Mouse (Mus musculus) embryonic facial prominence, embryonic 13.5 days (tissue): Measurements from ENCODE around the gene Klf12. TPM values are rescaled to one million over a fixed set of nuclear protein-coding genes. Genes with fewer than 3 reads are reported as not detected.

Experiments used
- ATAC-seq: fragments of 200-750 bp; cut with Nextera tagmentation; 2 replicates; pipeline ENCODE4 v1.8.0; 2017; ENCODE audit warnings: low read depth; ENCODE audit not compliant: insufficient number of reproducible peaks, insufficient read depth, low FRiP score, low TSS enrichment
- H3K27ac ChIP-seq: fragments of 300-500 bp; sonication (generic); 2 replicates; pipeline ENCODE4 v1.5.1; 2015; ENCODE audit warnings: moderate library complexity, mild to moderate bottlenecking, inconsistent platforms
- H3K27me3 ChIP-seq: fragments of 300-500 bp; sonication (generic); 2 replicates; pipeline ENCODE4 v1.6.1; 2015; ENCODE audit warnings: mild to moderate bottlenecking, inconsistent platforms
- H3K36me3 ChIP-seq: fragments of 300-500 bp; sonication (generic); 2 replicates; pipeline ENCODE4 v1.6.1; 2015; ENCODE audit warnings: mild to moderate bottlenecking, inconsistent platforms
- H3K4me1 ChIP-seq: fragments of 300-500 bp; sonication (generic); 2 replicates; pipeline ENCODE4 v1.6.1; 2015; ENCODE audit warnings: inconsistent platforms
- H3K4me2 ChIP-seq: fragments of 300-500 bp; sonication (generic); 2 replicates; pipeline ENCODE4 v1.6.1; 2015; ENCODE audit warnings: moderate library complexity, mild to moderate bottlenecking, inconsistent platforms
- H3K4me3 ChIP-seq: fragments of 300-500 bp; sonication (generic); 2 replicates; pipeline ENCODE4 v1.5.1; 2015; ENCODE audit warnings: mild to moderate bottlenecking, inconsistent platforms
- H3K9ac ChIP-seq: fragments of 300-500 bp; sonication (generic); 2 replicates; pipeline ENCODE4 v1.6.1; 2015; ENCODE audit warnings: mild to moderate bottlenecking, inconsistent platforms
- H3K9me3 ChIP-seq: fragments of 300-500 bp; sonication (generic); 2 replicates; pipeline ENCODE4 v1.6.1; 2016; ENCODE audit warnings: inconsistent platforms
- WGBS: fragments of 180-500 bp; shearing (Covaris S2); methylation state at CpG from one replicate; pipeline ENCODE4 v1.1.7; 2015; ENCODE audit warnings: mixed read lengths; 5-methylcytosine and 5-hydroxymethylcytosine counted together
- polyA plus RNA-seq: library from polyadenylated mRNA; unstranded; fragments of >200 nt; fragmentation: Nextera tagmentation; extraction: Ambion mirVana; gene quantifications from 2 replicates; pipeline ENCODE4 v1.2.1, GENCODE M21; 2015

Klf12 gene
- polyA plus RNA-seq, 1 experiment from 2014 or later, result 33.0 TPM

GRCm38 (mm10) chr14:100121075-100121474, 163.4 kb downstream of the Klf12 start:
- no peak for ATAC-seq
- H3K36me3 ChIP-seq, result no peaks in the 10 kb centered on the region
- no peaks in the 10 kb centered on the region for H3K4me1 ChIP-seq
- no peak overlapping the region for H3K4me3 ChIP-seq
- WGBS, result 93% methylated on average over 4 of the region's 4 CpGs
- H3K9me3 ChIP-seq, result no peaks in the 10 kb centered on the region
- no peaks in the 10 kb centered on the region for H3K27me3 ChIP-seq
- no peak overlapping the region for H3K4me2 ChIP-seq
- no peak overlapping the region for H3K9ac ChIP-seq
- no peak overlapping the region for H3K27ac ChIP-seq

- no peak overlapping the region for H3K4me3 ChIP-seq
- H3K9ac ChIP-seq, result no peak overlapping the region
- H3K9me3 ChIP-seq, result no peaks in the 10 kb centered on the region
- whole genome bisulfite sequencing, result 55% methylated on average over 3 of the region's 3 CpGs
- H3K4me2 ChIP-seq, result no peak overlapping the region
- no peaks in the 10 kb centered on the region for H3K36me3 ChIP-seq
- H3K27ac ChIP-seq, result no peak overlapping the region
- no peak for ATAC-seq
- no peaks in the 10 kb centered on the region for H3K4me1 ChIP-seq
- no peaks in the 10 kb centered on the region for H3K27me3 ChIP-seq
Measured at GRCm38 (mm10) chr14:100119866-100120265, 164.6 kb downstream of the Klf12 start.

- 40% methylated on average over 6 of the region's 6 CpGs for WGBS
- H3K4me3 ChIP-seq, result no peak overlapping the region
Measured at GRCm38 (mm10) chr14:100113419-100113818, 171.1 kb downstream of the Klf12 start.

GRCm38 (mm10) chr14:100111735-100112134, 172.7 kb downstream of the Klf12 start:
- WGBS, result 0% methylated on average over 1 of the region's 1 CpGs
- Histone ChIP-seq H3K27me3 (no peaks in the 10 kb centered on the region), H3K27ac (no peak overlapping the region), H3K9me3 (no peaks in the 10 kb centered on the region), H3K36me3 (no peaks in the 10 kb centered on the region), H3K4me1 (peaks cover 14% of the 10 kb centered on the region), H3K4me3 (no peak overlapping the region), H3K4me2 (no peak overlapping the region), H3K9ac (no peak overlapping the region)
- ATAC-seq, result no peak

More at GRCm38 (mm10) chr14:100113419-100113818, 171.1 kb downstream of the Klf12 start:
- no peaks in the 10 kb centered on the region for H3K27me3 ChIP-seq
- H3K4me1 ChIP-seq, result peaks cover 14% of the 10 kb centered on the region
- H3K9ac ChIP-seq, result no peak overlapping the region
- ATAC-seq, result no peak
- no peaks in the 10 kb centered on the region for H3K9me3 ChIP-seq
- H3K4me2 ChIP-seq, result no peak overlapping the region
- H3K27ac ChIP-seq, result no peak overlapping the region
- no peaks in the 10 kb centered on the region for H3K36me3 ChIP-seq

- WGBS, result 23% methylated on average over 6 of the region's 6 CpGs
- no peaks in the 10 kb centered on the region for H3K9me3 ChIP-seq
- H3K9ac ChIP-seq, result no peak overlapping the region
- no peak overlapping the region for H3K27ac ChIP-seq
- no peak overlapping the region for H3K4me2 ChIP-seq
- H3K4me3 ChIP-seq, result no peak overlapping the region
- peaks cover 5% of the 10 kb centered on the region for H3K36me3 ChIP-seq
- ATAC-seq, result no peak
- no peaks in the 10 kb centered on the region for H3K27me3 ChIP-seq
- peaks cover 14% of the 10 kb centered on the region for H3K4me1 ChIP-seq
Measured at GRCm38 (mm10) chr14:100109563-100109962, 174.9 kb downstream of the Klf12 start.

GRCm38 (mm10) chr14:100105570-100105969, 178.9 kb downstream of the Klf12 start:
- H3K4me2 ChIP-seq, result no peak overlapping the region
- WGBS, result 86% methylated on average over 10 of the region's 10 CpGs
- no peak overlapping the region for H3K4me3 ChIP-seq
- H3K36me3 ChIP-seq, result peaks cover 9% of the 10 kb centered on the region
- H3K27ac ChIP-seq, result no peak overlapping the region
- H3K27me3 ChIP-seq, result no peaks in the 10 kb centered on the region
- H3K9ac ChIP-seq, result no peak overlapping the region
- no peak for ATAC-seq
- no peaks in the 10 kb centered on the region for H3K4me1 ChIP-seq
- no peaks in the 10 kb centered on the region for H3K9me3 ChIP-seq

GRCm38 (mm10) chr14:100104818-100105217, 179.7 kb downstream of the Klf12 start:
- peaks cover 9% of the 10 kb centered on the region for H3K36me3 ChIP-seq
- H3K9me3 ChIP-seq, result no peaks in the 10 kb centered on the region
- no peaks in the 10 kb centered on the region for H3K4me1 ChIP-seq
- no peak for ATAC-seq
- H3K4me3 ChIP-seq, result no peak overlapping the region
- no peak overlapping the region for H3K27ac ChIP-seq
- H3K4me2 ChIP-seq, result no peak overlapping the region
- no peak overlapping the region for H3K9ac ChIP-seq
- WGBS, result 88% methylated on average over 12 of the region's 12 CpGs
- no peaks in the 10 kb centered on the region for H3K27me3 ChIP-seq

- Histone ChIP-seq H3K9ac (no peak overlapping the region), H3K4me3 (no peak overlapping the region), H3K27ac (no peak overlapping the region), H3K4me1 (no peaks in the 10 kb centered on the region), H3K9me3 (no peaks in the 10 kb centered on the region), H3K36me3 (peaks cover 9% of the 10 kb centered on the region), H3K4me2 (no peak overlapping the region), H3K27me3 (no peaks in the 10 kb centered on the region)
- ATAC-seq, result no peak
- 79% methylated on average over 6 of the region's 6 CpGs for WGBS
Measured at GRCm38 (mm10) chr14:100103818-100104217, 180.7 kb downstream of the Klf12 start.

GRCm38 (mm10) chr14:100097208-100098189, 187.0 kb downstream of the Klf12 start:
- H3K27ac ChIP-seq, result no peak overlapping the region
- ATAC-seq, result no peak
- H3K9me3 ChIP-seq, result no peaks in the 10 kb centered on the region
- H3K4me1 ChIP-seq, result no peaks in the 10 kb centered on the region
- H3K4me2 ChIP-seq, result no peak overlapping the region
- no peaks in the 10 kb centered on the region for H3K36me3 ChIP-seq
- no peak overlapping the region for H3K4me3 ChIP-seq
- 78% methylated on average over 10 of the region's 10 CpGs for WGBS
- H3K27me3 ChIP-seq, result no peaks in the 10 kb centered on the region
- no peak overlapping the region for H3K9ac ChIP-seq

- WGBS, result 75% methylated on average over 3 of the region's 3 CpGs
- no peaks in the 10 kb centered on the region for H3K36me3 ChIP-seq
- no peaks in the 10 kb centered on the region for H3K9me3 ChIP-seq
- H3K9ac ChIP-seq, result no peak overlapping the region
- no peaks in the 10 kb centered on the region for H3K4me1 ChIP-seq
- H3K4me3 ChIP-seq, result no peak overlapping the region
- no peak overlapping the region for H3K27ac ChIP-seq
- H3K4me2 ChIP-seq, result no peak overlapping the region
- ATAC-seq, result no peak
- no peaks in the 10 kb centered on the region for H3K27me3 ChIP-seq
Measured at GRCm38 (mm10) chr14:100095730-100096129, 188.7 kb downstream of the Klf12 start.

GRCm38 (mm10) chr14:100090517-100090916, 194.0 kb downstream of the Klf12 start:
- ATAC-seq, result no peak
- Histone ChIP-seq H3K27me3 (no peaks in the 10 kb centered on the region), H3K4me1 (no peaks in the 10 kb centered on the region), H3K4me2 (no peak overlapping the region), H3K9ac (no peak overlapping the region), H3K9me3 (no peaks in the 10 kb centered on the region), H3K27ac (no peak overlapping the region), H3K36me3 (no peaks in the 10 kb centered on the region; the same call in 1 of the 2 replicates), H3K4me3 (no peak overlapping the region)
- WGBS, result 68% methylated on average over 1 of the region's 1 CpGs

GRCm38 (mm10) chr14:100079620-100080019, 204.9 kb downstream of the Klf12 start:
- no peak overlapping the region for H3K4me3 ChIP-seq
- no peak overlapping the region for H3K27ac ChIP-seq
- no peaks in the 10 kb centered on the region for H3K36me3 ChIP-seq
- no peaks in the 10 kb centered on the region for H3K9me3 ChIP-seq
- no peak overlapping the region for H3K4me2 ChIP-seq
- 81% methylated on average over 4 of the region's 4 CpGs for WGBS
- H3K9ac ChIP-seq, result no peak overlapping the region
- no peak for ATAC-seq
- H3K4me1 ChIP-seq, result no peaks in the 10 kb centered on the region
- H3K27me3 ChIP-seq, result no peaks in the 10 kb centered on the region
